Mouse (Mus musculus) urinary bladder, postnatal 25 days (tissue): ENCODE measurements around the gene Map3k14.

Source experiments
- DNase-seq: peaks from one replicate; pipeline ENCODE4 v3.0.0; 2022; ENCODE audit warnings: low spot score

The Map3k14 gene

GRCm38 (mm10) chr11:103174891-103175391, 92.3 kb downstream of the Map3k14 start:
- no peak for DNase-seq

DNA sequence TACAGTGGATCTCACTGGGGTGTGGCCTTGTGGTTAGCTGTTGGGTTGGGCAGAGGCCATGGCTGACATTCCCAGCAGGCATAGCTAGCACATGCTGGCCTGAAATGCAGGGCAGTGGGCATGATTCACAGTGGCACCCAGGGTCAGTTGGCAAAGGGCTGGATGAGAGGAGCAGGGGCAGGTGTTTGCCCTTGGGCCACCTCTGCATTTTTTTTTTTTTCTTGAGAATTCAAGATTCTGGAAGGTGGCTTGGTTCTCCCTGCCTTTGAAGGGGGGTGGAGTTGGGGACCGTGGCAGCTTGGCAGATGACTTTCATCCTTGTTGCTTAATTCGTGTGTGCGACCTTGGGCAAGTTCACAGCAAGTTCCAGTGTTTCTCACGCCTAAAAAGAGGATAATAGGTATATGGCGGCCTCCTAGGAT, 92.8 kb downstream of the Map3k14 start:
- DNase-seq: no peak

GRCm38 (mm10) chr11:103173771-103174344, 93.4 kb downstream of the Map3k14 start:
- DNase-seq: no peak

GRCm38 (mm10) chr11:103173041-103173770, 94.1 kb downstream of the Map3k14 start:
- no peak for DNase-seq

DNA sequence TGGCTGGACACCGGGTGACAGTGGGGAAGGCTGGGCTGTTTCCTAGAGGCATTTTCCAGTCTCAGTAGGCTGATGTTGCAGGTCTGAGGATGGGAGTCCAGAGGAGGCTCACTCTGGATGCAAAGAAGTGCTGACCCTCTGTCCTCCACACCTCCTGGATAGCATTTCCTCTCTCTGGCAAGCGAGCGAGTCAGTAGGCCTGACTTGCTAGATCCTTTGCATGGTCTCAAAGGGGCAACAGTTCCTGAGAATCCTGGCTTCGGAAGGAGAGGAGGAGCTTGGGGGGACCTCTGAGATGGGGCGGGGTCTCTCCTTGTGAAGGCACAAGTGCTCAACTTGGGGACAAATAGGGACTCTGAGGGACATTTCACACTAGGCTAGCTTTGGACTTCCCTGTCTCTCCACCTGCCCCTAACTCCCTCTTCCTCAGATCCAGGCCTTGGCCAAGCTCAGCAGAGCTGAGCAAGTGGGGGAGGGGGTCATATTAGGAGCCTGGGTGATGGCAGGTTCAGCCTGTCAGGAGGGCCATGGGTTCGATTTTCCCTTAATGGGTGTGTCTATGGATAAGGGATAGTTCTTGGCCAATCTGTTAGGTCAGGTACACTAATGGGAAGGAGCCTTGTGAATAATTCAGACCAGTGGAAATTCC, 94.8 kb downstream of the Map3k14 start:
- no peak for DNase-seq

- no peak for DNase-seq
These were observed 95.4 kb downstream of the Map3k14 start for GRCm38 (mm10) chr11:103171703-103172391.

GRCm38 (mm10) chr11:103171286-103171620, 96.0 kb downstream of the Map3k14 start:
- DNase-seq: no peak

GRCm38 (mm10) chr11:103170494-103171285, 96.6 kb downstream of the Map3k14 start, which contains the start of gene Fmnl1:
TSS of gene Fmnl1 (plus strand) at chr11:103171107.
- DNase-seq: no peak

GRCm38 (mm10) chr11:103170111-103170493, 97.2 kb downstream of the Map3k14 start:
- DNase-seq: no peak
